Mouse (Mus musculus): ENCODE results near the gene Cybc1. TPM values are rescaled to one million over a fixed set of nuclear protein-coding genes. Genes with fewer than 3 reads are reported as not detected.

The Cybc1 gene
- polyA plus RNA-seq, 1 experiment, result 106 TPM

GRCm38 (mm10) chr11:121173203-121173602 is 55.9 kb downstream of the Cybc1 start:
- no peak for DNase-seq
- no peak for TF ChIP-seq CTCF (IDR thresholded peaks at IDR 0.05; ENCODE audit: borderline replicate concordance, control insufficient read depth, extremely low read depth, insufficient read depth, low read length, poor library complexity)
- TF ChIP-seq POLR2A (IDR thresholded peaks at IDR 0.05; ENCODE audit: control insufficient read depth, extremely low read depth, insufficient read depth, low read length, poor library complexity), result no peak
- Histone ChIP-seq H3K27me3 (ENCODE audit: control insufficient read depth, insufficient read depth, low read length) (no peaks in the 10 kb centered on the region), H3K4me3 (ENCODE audit: control insufficient read depth, insufficient read depth, low read length) (no peak overlapping the region), H3K27ac (ENCODE audit: control insufficient read depth, insufficient read depth, low read length) (no peak overlapping the region), H3K36me3 (ENCODE audit: control insufficient read depth, insufficient read depth, low read length) (no peaks in the 10 kb centered on the region), H3K4me1 (replicated peaks; ENCODE audit: control insufficient read depth, insufficient read depth, low read length) (no peaks in the 10 kb centered on the region)
- 90% methylated on average over 5 of the region's 5 CpGs for WGBS

Other genes starting within 250 kb of the Cybc1 start
- gene Csnk1d, start 238.0 kb downstream of the Cybc1 start, polyA plus RNA-seq (2012; rRNA removed), result 98.2 and 106 TPM in 2 replicates
- gene Cd7, start 189.9 kb downstream of the Cybc1 start, polyA plus RNA-seq (2012; rRNA removed), result 39.2 and 55.2 TPM in 2 replicates
- gene Sectm1b, start 165.8 kb downstream of the Cybc1 start, polyA plus RNA-seq (2012; rRNA removed), result 0.97 and 1.2 TPM in 2 replicates
- gene Sectm1a, start 148.1 kb downstream of the Cybc1 start, polyA plus RNA-seq (2012; rRNA removed), result 2.4 and 2.7 TPM in 2 replicates
- gene Tex19.2, start 110.6 kb downstream of the Cybc1 start, polyA plus RNA-seq (2012; rRNA removed), result 0.04 and 0.08 TPM in 2 replicates
- gene Tex19.1, start 83.2 kb downstream of the Cybc1 start, polyA plus RNA-seq (2012; rRNA removed), result 0.08 TPM in 1 of 2 replicates, not detected in the other
- 0.75 and 1.5 TPM in 2 replicates for gene Uts2r, start 69.1 kb downstream of the Cybc1 start, polyA plus RNA-seq (2012; rRNA removed)
- gene Hexdc, start 24.9 kb downstream of the Cybc1 start, polyA plus RNA-seq (2012; rRNA removed), result 11.2 and 15.0 TPM in 2 replicates
- gene Ogfod3, start 24.6 kb downstream of the Cybc1 start, polyA plus RNA-seq (2012; rRNA removed), result 6.2 and 7.4 TPM in 2 replicates
- 100 and 101 TPM in 2 replicates for gene Narf, start 7.9 kb upstream of the Cybc1 start, polyA plus RNA-seq (2012; rRNA removed)
- 57.5 and 60.6 TPM in 2 replicates for gene Foxk2, start 30.7 kb upstream of the Cybc1 start, polyA plus RNA-seq (2012; rRNA removed)
- gene Wdr45b, start 125.1 kb upstream of the Cybc1 start, polyA plus RNA-seq (2012; rRNA removed), result 51.3 and 65.9 TPM in 2 replicates
- gene Rab40b, start 158.9 kb upstream of the Cybc1 start, polyA plus RNA-seq (2012; rRNA removed), result 0.57 and 0.74 TPM in 2 replicates
- gene Fn3krp, start 192.1 kb upstream of the Cybc1 start, polyA plus RNA-seq (2012; rRNA removed), result 7.6 and 9.2 TPM in 2 replicates
- gene Fn3k, start 205.6 kb upstream of the Cybc1 start, polyA plus RNA-seq (2012; rRNA removed), result 7.0 and 9.5 TPM in 2 replicates
- gene Tbcd, start 222.6 kb upstream of the Cybc1 start, polyA plus RNA-seq (2012; rRNA removed), result 86.5 and 90.0 TPM in 2 replicates

All from thymus, adult 2 months (tissue).